Mouse (Mus musculus) layer of hippocampus, adult 2 months (tissue): Measurements from ENCODE around the gene Lrrc8a. TPM values are rescaled to one million over a fixed set of nuclear protein-coding genes. Genes with fewer than 3 reads are reported as not detected.
A peak's percentile ranks its signal among the peaks of the same experiment; 100 is the strongest.

Experiments
- DNase-seq, 2 experiments: peaks; one replicate each; pipeline ENCODE4 v3.0.0; 2022; ENCODE audit warnings: low spot score in 2 of 2
- H3K27ac ChIP-seq: fragments of 200-600 bp; 2 replicates; pipeline ENCODE4 v1.8.1; 2022
- H3K4me3 ChIP-seq: fragments of 200-600 bp; 2 replicates; pipeline ENCODE4 v1.8.1; 2022; ENCODE audit warnings: mild to moderate bottlenecking
- CTCF ChIP-seq: fragments of 200-600 bp; conservative IDR thresholded peaks from 2 replicates; pipeline ENCODE4 v1.8.1; 2022; ENCODE audit warnings: antibody characterized with exemption, mild to moderate bottlenecking, moderate library complexity
- total RNA-seq, 2 experiments: library from RNA; stranded (reverse); gene quantifications; 2 replicates each; pipeline ENCODE4 v1.2.3; 2021

Lrrc8a gene
- total RNA-seq, 2 experiments from 2014 or later: 56.8 to 59.3 TPM

DNA sequence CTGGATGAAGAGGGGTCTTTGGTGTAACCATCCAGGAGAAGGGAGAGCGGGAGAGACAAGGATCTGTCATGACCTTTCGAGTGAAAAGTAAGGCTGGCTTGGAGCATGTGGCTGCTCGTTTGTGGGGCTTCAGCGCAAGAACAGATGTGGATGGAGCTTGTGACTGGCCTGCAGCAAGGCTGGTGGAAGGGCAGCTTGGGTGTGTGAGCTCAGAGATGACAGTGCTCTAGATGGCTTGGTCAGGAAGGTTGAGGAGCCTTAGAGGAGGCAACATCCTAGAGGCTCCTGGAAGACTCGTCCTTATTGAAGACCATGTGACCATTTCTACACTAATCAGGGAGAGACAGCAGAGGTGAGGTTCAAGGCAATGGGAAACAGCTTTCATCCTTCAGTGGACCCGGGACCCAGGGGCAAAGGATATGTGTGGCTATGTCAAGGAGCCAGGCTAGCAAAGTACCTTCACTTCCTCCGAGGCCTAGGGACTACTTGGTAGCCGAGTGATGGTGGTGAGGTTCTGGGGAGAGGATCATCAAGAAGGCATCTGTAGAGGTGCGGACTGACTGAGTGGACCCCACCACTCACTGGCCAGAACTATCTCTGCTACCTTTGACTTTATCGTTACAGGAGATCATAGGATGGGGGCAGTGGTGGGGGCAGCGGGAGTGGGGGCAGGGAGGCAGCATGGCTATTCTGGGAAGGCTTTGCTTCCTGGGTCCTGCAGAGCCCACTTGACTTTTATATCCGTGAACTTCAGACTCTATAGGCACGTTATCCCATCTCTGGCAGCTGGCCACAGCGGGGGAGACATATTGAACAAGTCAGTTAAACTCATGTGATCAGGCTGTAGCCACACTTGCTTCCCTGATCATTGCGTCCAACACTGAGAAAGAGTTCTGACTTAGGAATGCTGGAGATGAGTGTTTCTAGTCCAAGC, 21.9 kb downstream of the Lrrc8a start:
- H3K27ac ChIP-seq: peak overlapping the region; percentile 54
- H3K4me3 ChIP-seq: no peak overlapping the region
- no peak for TF ChIP-seq CTCF
- no peak for DNase-seq

DNA sequence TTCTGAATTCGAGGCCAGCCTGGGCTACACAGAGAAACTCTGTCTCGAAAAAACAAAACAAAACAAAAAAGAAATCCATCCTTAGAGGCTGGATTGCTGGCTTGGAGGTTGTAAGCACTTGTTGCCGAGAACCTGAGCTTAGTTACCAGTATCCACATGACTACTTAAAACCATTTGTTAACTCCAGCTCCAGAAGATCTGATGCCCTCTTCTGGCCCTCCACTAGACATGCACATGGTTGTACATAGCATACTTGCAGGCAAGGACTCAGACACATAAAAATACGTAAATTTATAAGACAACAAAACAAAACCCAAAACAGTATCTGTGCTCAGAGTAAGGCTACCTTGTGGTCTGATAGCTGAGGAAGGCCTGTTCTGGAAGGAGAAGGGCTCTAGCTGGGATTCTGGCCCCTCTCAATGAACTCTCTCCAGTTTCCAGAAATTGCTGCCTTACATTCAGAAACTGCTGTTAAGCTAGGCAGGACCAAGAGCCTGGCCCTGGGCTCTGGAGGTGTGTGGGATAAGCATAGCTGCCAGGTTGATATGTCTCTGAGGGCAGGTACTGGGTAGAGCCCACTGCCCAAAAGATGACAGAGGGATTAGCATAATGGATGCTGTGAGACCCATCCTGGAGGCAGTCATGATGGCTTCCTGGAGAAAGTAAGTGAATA, 23.7 kb downstream of the Lrrc8a start:
- H3K27ac ChIP-seq: peak overlapping the region; percentile 79

DNA sequence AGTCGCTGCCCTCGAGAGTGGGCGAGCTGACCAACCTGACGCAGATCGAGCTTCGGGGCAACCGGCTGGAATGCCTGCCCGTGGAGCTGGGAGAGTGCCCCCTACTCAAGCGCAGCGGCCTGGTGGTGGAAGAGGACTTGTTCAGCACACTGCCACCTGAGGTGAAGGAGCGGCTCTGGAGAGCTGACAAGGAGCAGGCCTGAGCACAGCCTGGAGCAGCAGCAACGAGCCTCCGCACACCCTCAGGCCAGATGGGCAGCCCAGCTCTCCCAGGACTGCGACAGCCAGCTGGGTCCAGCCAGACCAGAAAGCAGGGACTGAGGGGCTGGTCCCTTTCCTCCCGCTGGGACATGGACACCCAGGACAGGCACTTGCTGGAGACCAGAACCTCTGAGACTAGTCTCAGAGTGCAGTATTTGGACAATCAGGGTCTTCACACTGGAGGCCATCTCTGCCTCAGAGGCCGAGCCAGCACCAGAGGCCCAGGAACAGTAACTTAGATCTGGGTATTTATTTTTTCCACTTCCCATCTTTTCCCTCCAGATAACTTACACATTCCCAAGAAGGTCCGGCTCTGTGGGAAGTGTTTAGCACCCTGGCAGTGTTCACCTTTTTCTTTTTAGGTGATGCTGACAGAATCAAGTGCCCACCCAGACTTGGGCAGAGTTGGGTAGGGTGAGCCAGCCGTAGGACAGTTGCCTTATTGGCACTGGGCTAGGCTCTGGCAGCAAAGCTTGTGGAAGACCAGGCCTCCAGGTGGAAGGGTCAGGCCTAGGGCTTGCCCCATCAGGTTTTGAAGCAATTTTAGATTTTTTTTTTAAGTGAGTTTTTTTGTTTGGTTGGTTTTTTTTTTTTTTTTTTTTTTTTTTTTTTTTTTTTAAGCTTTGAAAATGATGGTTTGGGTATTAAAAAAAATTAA, 24.7 kb downstream of the Lrrc8a start:
- no peak overlapping the region for H3K4me3 ChIP-seq
- TF ChIP-seq CTCF: no peak
- DNase-seq: no peak
- peak overlapping the region; percentile 79 for H3K27ac ChIP-seq

More for the DNA sequence above, 23.7 kb downstream of the Lrrc8a start:
- H3K4me3 ChIP-seq: no peak overlapping the region
- DNase-seq: no peak
- TF ChIP-seq CTCF: peak; percentile 52

DNA sequence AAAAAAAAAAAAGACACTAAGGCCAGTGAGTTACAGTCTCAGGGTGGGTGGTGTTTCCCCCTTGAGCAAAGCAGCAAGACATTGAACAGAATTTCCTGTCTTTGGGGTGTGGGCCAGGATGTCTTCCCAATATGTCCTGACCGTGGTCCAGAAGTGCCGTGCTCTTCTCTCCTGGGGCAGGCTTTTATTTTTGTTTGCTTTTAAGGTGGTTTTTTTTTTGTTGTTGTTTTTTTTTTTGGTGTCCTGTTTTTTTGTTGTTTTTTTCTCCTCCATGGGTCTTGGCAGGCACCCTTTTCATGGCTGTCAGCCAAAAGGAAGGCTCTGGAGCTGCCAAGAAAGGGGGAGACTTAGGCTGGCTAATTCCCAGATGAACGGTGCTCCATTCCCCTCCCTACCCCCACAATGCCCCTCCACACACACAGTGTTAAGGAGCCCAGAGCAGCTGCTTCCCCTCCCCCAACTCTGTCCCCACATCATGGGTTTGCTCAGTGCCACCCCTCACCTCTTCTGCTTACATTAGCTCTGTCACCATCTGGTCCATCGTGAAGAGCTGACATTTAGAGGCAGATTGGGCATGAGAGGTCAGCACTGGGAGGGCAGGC, 25.4 kb downstream of the Lrrc8a start:
- Histone ChIP-seq H3K27ac (peak overlapping the region; percentile 79), H3K4me3 (no peak overlapping the region)
- no peak for TF ChIP-seq CTCF
- DNase-seq: peak; percentile 66 to 71

DNA sequence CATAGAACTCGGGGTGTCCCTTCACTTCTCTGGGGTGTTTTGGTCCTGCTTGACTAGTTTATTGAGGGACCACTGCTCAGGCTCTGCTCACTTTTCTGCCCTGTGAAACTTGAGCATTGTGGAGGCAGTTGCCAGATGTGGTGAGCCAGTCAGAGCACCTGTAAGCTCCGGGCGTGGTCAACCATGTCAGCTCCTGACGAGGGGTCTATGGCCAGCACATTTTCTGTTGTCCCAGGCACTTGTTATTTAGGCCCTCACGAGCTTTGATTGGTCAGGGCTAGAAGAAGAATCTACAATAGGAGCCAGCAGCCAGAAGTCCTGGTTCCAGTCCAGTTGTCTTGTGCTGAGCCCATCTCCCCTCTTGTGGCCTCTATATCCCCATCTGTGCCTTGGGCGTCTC, 26.3 kb downstream of the Lrrc8a start:
- H3K4me3 ChIP-seq: no peak overlapping the region
- TF ChIP-seq CTCF: no peak
- H3K27ac ChIP-seq: peak overlapping the region; percentile 79
- DNase-seq: no peak

DNA sequence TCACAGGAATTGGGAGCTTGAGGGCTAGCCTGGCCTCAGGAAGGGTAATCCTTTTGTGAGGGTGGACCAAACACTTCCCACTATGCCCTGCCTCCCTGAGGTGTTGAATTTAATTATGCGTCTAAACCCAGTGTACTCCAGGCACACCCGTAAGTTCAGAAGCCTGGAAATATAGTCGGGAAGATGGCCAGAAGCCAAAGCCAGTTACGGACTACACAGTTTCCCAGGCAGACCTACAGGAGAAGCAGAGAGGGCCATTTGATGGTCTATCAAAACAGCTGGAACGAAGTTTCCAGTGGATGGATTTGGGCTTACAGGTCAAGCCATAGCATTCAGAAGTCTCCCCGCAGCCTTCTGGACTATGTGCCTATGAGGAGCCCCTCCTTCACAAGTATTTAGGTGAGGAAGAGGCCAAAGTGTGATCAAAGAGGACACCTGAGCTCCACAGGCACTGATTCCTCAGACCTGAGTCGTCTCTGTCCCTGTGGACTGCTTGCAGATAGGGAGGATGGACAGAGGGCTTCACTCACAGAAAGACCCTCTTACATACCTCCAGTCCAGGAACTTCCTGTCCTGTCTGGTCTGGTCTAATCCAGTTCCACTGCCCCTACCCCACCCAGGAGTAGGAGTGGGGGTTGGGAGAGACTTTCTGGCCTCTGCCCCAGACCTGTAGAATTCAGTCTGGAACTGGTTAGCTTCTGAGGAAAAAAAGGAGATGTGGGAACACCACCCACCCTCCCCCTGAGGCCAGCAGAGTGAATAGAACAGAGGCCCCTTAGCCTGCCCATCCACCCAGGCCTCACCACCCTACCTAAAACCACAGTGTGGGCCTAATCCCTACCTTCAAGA, 27.4 kb downstream of the Lrrc8a start:
- DNase-seq: no peak
- Histone ChIP-seq H3K27ac (peak overlapping the region; percentile 94), H3K4me3 (no peak overlapping the region)
- no peak for TF ChIP-seq CTCF

DNA sequence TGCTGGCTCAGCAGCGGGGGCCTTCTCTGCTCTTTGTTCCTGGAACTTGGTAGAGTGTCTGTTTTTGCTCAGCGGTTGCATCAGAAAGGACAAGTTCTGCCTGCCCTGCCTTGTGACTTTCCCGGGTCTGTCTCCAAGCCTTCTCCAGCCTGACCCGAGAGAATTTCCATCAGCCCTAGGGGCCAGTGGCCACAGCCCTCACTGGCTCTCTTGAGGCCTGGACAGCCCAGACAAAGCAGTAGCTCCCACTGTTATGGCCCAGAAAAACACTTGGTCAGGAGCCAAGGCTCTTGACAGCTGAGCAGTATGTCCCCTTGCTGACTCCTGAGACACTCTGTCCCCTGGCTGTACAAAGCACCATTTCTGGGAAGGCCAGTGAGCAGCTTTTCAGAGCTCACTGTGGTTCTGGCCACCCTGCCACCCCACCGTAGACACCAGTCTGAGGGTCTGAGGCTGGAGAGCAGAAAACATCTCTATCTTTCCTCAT, 28.3 kb downstream of the Lrrc8a start, which contains the start of gene Phyhd1:
Gene Phyhd1, plus strand, starts transcription at position 437 of the 487 bp plus-strand sequence.
- TF ChIP-seq CTCF: no peak
- Histone ChIP-seq H3K27ac (peak within 1 kb of the TSS; percentile 94), H3K4me3 (no peak within 1 kb of the TSS; the same call in 1 of the 2 replicates)
- DNase-seq: peak; percentile 46 to 51

DNA sequence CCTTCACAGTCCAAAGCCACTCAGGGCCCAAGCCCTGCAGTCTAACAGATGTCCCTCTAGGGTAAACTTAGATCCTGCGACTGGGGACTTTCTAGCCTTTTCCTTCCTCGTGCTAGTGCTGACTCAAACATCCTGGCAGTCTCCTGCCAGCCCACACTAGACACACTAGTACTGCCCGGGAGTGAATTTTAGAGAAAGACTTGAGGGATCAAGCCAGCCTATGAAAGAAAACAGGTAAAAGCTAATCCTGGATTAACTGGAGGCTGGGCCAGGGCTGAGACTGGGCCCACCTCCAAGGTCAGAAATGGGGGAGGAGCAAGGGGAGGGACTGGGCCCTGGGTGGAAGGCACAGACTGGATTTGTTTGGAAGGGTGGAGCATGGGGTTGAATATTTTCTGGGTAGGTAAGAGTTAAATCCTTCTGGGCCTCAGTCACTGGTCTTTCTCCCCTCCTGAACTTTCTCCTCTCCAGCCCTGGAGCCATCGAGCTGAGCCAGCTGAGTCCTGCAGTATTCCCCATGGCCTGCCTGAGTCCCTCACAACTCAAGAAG, 29.0 kb downstream of the Lrrc8a start:
- peak in 1 of 2 experiments; percentile 24 for DNase-seq
- no peak for TF ChIP-seq CTCF
- Histone ChIP-seq H3K4me3 (no peak overlapping the region; the same call in 1 of the 2 replicates), H3K27ac (peak overlapping the region; percentile 94)

DNA sequence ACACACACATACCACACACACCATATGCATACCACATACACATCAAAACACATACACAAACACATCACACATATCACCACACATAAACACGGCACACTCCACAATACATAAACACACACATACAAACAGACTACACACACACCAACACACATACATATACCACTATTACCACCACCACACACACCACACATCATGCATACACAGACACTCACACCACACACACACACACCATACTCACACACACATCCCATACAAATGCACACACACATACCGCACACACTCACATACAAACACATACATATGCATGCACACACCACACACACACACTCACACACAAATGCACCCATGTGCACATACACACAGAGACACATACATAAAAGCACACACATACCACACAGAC, 30.0 kb downstream of the Lrrc8a start:
- no peak for DNase-seq
- H3K4me3 ChIP-seq: no peak overlapping the region
- TF ChIP-seq CTCF: no peak
- H3K27ac ChIP-seq: peak overlapping the region; percentile 84; the same call in 1 of the 2 replicates

DNA sequence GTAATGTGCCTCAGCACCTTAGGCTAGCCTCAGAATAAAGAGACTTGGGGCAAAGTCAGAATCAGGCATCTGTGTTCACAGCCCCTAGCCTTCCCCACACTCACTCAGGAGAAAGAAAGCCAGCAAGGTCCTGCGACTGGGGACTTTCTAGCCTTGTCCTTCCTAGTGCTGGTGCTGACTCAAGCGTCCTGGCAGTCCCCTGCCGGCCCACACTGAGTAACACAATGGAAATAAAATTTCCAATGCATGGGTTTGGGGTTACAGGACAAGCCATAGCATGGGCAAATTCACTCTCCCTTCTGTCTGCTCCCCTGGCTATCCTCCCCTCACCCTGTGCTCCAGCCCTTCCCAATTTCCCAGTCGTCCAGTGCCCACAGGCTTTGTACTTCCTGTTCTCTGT, 30.9 kb downstream of the Lrrc8a start:
- DNase-seq: no peak
- H3K27ac ChIP-seq: peak overlapping the region; percentile 84; the same call in 1 of the 2 replicates

More for the DNA sequence above, 30.9 kb downstream of the Lrrc8a start:
- no peak for TF ChIP-seq CTCF
- H3K4me3 ChIP-seq: no peak overlapping the region
